Mouse (Mus musculus): ENCODE measurements around the gene Rnf135.

DNA sequence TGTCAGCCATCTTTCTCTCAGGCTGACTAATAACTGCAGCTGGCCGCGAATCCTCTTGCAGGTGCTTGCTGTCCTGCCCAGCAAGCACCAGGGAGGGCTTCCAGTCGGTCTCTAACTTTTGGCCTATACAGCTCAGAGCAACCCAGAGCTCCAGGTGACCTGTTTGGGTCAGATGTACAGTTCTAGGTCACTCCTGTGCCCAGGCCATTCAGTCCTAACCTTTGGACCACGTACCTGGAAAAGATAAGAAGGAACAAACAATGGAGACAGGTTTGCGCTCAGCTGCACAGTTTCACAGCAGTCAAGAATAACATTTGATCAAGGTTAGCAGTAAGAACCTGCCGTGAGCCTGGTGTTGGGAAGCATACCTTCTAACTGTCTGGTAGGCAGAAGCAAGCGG lies 24.6 kb upstream of the Rnf135 start:
- TF ChIP-seq MAZ (IDR thresholded peaks at IDR 0.05; ENCODE audit: low read depth, low read length) (no peak), POLR2AphosphoS2 (IDR thresholded peaks at IDR 0.05; ENCODE audit: low read depth, low read length) (no peak), SIN3A (IDR thresholded peaks at IDR 0.05; ENCODE audit: low read length) (no peak), HCFC1 (IDR thresholded peaks at IDR 0.05; ENCODE audit: low read depth, low read length) (no peak), CTCF (conservative IDR thresholded peaks at IDR 0.05 in 1 of 2, IDR thresholded peaks at IDR 0.05 in 1 of 2; ENCODE audit: low read depth in 2 of 2, low read length in 2 of 2) (no peak), ZC3H11A (IDR thresholded peaks at IDR 0.05; ENCODE audit: low read depth, low read length) (no peak), E2F4 (IDR thresholded peaks at IDR 0.05; ENCODE audit: insufficient replicate concordance, low read depth, low read length) (no peak)

Measured in CH12.LX (cell line).